Mouse (Mus musculus) retina, postnatal 1 day (tissue): Measurements from ENCODE around the gene H3f3b.

Source experiments
- DNase-seq: peaks from one replicate; pipeline ENCODE4 v3.0.0-alpha.2; 2012

The H3f3b gene

GRCm38 (mm10) chr11:116020519-116020922 is 7.2 kb downstream of the H3f3b start:
- peak; percentile 55 for DNase-seq

DNA sequence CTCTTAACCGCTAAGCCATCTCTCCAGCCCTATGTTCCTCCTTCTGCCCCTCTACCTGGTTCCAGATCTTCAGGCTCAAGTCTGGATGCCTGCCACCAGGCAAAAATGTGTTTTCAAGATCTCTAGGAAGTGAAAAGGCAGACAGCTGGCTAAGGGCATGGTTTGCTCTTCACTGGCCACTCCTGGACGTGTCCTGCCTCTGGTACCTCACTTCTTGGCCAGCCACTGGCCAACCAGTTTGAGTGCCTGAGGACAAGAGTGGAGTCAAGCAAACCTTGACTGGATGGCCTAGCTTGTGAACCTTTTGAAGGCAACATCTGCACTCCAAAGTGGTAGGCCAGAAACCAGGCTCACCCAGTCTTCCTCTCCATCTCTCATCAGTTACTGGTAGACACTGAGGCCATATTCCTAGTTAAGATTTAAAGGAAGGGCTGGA is 7.8 kb downstream of the H3f3b start:
- peak; percentile 68 for DNase-seq

DNA sequence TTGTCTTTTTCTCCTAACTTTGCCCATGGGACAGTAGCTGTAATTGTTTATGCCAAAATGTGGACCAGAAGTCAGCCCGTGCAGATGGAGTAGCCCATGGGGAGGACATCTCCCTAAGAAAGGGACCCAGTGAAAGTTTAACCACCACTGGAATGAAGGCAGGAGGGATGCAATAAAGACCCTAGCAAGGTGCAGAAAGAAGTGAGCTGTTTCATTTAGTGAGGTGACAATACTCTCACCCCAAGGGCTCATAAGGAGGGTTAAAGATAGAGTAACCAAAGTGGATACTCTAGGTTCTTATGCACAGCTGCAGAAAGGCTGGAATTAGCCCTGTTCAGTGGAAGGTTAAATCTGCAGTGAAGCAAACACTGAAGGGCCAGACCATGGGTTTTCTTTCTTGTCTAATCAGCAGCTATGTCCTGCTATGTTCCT is 8.4 kb downstream of the H3f3b start:
- peak; percentile 42 for DNase-seq

- DNase-seq, result peak; percentile 32
These were observed 8.9 kb downstream of the H3f3b start for GRCm38 (mm10) chr11:116018867-116019266.

- peak; percentile 80 for DNase-seq
These were observed 9.7 kb downstream of the H3f3b start for GRCm38 (mm10) chr11:116018106-116018505.

DNA sequence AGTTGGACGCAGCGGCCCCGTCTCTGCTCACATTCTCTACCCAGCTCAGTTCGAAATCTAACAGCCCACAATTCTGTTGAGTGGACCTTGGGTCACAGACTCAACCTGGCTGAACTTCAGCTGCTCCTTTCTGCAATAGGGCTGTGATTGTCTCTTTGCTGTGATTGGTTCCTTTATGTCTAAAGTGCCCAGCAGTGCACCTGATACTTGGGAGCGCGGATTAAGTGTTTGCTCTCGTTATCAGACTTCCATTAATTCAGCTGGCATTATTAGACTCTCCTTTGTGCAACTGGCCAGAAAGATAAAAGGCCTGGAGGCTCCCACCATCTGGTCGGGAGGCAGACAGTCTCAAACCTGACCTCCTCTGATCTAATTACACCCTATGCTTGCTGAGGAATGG is 12.9 kb downstream of the H3f3b start:
- DNase-seq, result peak; percentile 39

DNA sequence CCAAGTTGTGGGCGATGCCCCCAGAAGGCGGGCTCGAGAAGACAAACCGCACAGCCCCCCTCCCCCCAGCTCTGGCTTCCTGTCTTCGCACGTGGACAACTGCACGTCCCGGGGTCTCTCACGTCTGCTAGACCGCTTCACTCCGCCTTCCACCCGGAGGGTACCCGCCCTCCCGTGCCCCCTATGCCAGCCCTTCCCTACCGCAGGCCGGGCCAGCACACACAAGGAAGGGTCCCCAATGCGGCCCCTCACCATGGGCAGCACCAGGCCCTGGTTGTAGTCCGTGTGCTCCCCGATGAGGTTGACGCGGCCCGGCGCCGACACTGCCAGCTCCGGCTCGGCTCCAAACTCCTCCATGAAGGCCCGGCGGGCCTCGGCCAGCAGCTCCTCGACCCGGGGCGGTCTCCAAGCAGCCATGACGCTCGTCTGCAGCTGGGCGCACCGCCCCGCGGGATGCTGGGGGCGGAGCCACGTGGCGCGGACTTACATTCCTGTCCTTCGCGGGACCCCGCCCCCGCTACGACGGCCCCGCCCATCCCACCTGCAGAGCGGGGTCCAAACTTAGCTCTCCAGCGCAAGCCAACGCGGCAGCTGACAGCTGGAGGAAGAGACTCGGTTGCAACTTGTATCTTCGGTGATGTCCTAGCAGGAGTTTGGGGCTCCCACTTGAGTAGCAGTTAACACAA is 15.4 kb downstream of the H3f3b start, which contains the start of gene Galk1:
Gene Galk1, minus strand, starts transcription at position 458 of the 686 bp plus-strand sequence.
- peak; percentile 94 for DNase-seq

DNA sequence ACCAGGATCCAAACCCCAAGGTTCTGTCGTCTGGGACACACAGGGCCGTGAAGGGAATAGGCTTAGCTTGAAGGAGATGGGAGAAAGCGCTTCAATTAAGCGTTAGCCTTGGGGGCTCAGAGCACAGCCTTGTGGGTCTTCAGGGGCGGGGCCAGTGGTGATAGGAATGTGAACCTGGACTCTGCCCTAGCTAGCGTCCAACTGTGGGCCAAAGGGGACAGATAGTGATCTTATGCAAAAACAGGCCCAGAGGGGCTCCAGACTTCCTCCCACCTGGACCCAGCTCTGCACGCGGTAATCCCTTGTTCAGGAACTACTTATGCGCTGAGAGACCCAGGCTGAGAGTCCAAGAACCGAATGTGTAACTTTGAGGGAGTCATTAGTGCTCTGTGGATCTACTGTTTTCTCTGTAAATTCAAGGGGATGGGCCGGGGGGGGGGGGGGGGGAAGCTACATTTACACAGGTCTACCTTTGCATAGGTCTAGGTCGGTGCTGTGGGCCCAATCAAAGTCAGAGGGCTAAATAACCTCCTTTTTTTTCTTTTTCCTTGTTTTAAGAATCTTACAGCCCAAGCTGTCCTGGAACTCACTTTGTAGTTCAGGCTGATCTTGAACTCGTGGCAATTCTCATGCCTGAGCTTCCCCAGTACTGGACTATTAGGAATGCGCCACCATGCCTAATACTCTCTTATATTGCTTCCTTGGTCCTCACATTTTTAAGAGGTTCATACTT is 16.1 kb downstream of the H3f3b start:
- DNase-seq, result peak; percentile 37

DNA sequence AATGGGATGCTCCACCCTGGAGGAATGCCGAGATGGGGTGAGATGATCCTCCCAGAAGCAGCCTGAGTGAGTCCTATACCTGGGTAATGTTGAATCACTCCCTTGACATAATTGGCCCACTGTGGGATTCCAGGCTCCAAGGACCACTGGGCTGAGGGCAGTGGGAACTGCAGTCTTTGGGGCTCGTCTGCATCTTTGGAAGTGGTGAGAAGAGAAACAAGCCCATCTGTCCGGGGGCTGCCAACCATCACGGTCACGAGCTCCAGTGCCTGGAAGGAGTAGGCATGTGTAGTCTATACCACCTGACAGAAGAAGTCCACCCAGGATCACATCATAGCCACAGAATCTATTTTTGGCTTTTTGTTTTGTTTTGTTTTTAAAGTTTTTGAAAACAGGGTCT is 16.8 kb downstream of the H3f3b start:
- DNase-seq, result no peak

DNA sequence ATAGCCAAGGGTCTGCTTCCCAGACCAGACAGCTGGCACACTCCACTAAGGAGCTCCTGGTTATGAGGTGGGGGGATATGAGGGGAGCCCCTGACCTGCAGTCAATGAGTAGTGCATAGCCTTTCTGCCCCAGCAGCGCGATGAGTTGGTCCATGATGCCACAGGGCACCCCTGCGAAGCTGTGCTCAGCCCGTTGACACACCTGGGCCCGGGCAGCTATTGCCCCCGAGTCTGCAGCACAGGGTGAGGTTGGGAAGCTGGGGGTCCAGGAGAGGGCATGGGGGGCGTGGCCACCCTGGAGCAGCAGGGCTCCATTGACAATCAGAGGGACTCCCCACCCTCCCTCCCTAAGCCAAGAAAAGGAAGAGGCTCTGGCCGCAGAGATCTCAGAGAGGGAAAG is 17.6 kb downstream of the H3f3b start:
- DNase-seq, result no peak

- DNase-seq, result no peak
These were observed 18.1 kb downstream of the H3f3b start for GRCm38 (mm10) chr11:116009661-116010060.

DNA sequence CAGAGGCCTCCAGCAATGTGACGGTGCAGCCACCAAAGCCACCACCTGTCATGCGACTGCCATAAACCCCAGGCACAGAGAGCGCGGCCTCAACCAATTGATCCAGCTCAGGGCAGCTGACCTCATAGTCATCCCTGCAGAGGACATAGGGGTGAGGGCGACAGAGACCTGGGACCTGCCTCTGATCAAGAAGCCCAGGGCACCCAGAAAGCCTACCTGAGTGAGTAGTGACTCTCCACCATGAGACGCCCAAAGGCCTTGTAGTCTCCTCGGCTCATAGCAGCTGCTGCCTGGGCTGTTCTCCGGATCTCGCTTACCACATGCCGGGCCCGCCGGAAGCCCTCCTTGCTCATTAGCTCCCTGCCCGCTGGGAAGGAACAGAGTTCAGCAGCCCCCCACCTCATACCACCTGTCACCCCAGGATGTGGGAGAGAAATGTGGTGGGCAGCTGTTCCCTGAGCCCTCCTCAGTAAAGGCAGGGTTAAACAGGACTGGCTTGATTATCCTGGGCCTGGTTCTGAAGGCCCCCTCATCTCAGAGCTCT is 18.9 kb downstream of the H3f3b start:
- DNase-seq, result peak; percentile 19

GRCm38 (mm10) chr11:116008411-116008810 is 19.4 kb downstream of the H3f3b start:
- no peak for DNase-seq

DNA sequence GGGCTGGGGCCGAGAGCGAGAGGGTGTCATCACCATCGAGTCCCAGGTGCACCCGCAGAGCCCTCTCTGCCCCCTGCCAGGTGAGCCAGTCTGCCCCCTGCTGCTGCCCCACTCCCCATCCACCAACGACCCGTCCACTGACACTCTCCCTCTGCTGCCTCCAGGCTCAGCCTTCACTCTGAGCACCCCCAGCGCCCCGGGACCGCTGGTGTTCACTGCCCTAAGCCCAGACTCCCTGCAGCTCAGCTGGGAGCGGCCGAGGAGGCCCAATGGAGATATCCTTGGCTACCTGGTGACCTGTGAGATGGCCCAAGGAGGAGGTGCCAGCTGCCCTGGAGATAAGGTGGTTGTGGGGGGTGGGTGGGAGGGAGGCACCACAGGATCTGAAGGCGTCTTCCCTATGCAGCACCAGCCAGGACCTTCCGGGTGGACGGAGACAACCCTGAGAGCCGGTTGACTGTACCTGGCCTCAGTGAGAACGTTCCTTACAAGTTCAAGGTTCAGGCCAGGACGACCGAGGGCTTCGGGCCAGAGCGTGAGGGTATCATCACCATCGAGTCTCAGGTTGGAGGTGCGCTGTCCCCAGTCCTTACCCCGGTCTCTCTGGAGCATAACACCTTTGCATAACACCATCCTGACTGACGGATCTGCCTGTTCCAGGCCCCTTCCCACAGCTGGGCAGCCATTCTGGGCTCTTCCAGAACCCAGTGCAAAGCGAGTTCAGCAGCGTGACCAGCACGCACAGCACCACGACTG is 20.5 kb downstream of the H3f3b start:
- no peak for DNase-seq

DNA sequence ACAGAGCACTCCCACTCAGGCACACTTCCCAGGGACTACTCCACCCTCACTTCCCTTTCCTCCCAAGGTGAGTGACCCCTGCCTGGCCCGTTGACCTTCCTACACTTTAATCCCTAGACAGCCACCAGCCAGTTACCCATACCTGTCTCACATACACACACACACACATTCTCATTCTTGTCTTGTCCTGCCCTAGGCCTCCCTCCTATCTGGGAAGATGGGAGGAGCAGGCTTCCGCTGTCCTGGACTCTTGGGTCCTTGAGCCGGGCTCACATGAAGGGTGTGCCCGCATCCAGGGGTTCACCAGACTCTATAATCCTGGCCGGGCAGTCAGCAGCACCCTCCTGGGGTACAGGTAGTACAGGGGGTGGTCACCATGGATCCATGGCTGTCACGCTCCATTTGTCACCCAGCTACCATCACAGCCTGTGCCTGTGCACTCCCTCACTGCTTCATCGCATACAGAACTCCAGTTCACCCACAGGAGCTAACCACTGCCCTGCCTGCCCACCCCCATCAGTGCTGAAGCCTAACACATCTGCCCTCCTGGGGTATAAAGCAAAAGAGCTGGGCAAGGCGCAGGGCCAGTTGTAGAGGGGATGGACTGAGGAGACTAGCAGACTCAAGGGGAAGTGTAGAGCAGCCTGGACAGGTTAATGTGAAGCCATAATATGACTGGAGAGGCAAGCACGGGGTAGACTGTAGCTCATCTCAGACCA is 21.9 kb downstream of the H3f3b start:
- no peak for DNase-seq

GRCm38 (mm10) chr11:116004840-116005700 is 22.7 kb downstream of the H3f3b start:
- peak; percentile 84 for DNase-seq

DNA sequence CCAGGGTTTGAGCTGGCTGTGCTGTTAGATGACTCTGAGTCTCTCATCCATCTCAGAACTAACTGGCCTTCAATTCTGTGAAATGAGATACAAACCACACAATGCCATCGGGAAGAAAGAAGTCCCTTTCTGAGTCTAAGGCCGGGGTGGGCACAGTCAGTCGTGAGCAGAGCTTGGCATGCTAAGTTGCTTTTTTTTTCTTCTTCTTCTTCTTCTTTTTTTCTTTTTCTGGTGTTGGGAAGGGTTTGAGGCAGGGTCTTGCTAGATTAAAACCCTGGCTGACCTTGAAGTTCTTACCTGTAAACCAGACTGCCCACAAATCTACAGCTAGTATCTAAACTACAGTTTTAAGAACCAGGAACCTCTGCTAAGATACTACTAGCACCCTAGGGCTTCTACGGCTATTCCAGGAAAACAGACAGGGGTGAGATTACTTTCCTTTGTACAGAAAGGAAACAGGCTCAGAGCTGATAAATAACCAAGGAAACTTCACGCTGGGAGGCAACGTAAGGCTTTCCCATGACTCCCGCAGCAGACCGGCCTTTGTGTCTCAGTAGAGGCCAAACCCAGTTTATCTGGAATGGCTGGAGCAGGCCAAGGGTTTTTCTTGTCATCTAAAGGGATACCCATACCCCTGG is 23.5 kb downstream of the H3f3b start:
- DNase-seq, result no peak

DNA sequence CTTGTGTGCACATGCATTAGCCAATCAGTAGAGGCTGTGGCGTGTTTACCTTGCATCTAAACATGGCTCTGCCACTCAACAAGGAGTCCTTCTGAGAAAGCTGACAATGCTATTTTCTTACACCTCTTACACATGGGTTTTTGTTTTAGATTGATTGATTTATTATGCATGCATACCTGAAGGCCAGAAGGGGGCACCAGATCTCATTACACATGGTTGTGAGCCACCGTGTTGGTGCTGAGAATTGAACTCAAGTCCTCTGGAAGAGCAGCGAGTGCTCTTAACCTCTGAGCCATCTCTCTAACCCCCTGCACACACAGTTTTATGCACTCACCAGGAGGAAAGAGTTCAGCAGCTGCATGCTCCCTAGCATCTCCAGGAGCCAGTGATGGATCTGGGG is 24.9 kb downstream of the H3f3b start:
- DNase-seq, result no peak

DNA sequence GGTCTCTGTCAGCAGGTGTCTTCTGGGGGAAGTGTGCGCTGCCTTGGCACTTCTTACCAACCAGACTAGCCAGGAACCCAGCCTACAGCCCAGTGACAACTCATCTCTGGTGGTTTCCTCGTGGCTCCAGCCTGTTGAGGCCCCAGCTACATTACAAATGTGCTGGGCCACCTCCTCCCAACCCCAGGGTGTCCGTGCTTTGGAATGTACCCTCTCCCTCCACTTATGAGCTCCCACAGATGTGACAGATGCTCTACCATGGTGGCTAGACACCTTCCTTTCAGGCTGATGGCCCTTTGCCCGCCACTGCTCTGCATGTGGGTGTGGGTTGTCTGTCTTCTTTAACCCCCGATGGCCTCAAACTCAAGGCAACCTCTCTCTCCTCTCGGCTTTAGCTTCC is 26.0 kb downstream of the H3f3b start:
- no peak for DNase-seq

- DNase-seq, result no peak
These were observed 27.2 kb downstream of the H3f3b start for GRCm38 (mm10) chr11:116000607-116001006.

DNA sequence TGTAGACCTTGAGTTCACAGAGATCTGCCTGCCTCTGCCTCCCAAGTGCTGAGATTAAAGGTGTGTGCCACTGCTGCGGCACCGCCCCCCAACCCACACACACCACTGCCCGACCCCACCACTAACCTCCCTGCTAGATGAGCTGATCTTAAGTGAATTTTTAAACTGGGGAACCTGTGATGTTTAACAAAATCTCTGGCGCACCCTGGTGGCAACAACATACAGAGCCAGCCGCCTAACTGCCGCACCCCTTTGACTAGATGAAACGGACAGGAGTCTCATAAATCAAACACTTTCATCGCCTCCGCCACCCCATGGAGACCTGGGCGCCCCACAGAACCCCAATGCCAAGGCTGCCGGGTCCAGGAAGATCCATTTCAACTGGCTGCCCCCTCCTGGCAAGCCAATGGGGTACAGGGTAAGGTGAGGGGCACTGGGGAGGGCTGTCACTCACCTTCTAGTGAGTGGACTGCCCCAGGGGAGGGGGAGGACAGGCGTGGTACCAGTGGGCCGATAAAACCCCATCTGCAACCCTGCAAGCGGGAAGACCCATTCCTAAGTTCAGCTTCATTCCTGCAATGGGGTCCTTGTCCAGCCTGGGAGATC is 28.1 kb downstream of the H3f3b start:
- DNase-seq, result peak; percentile 82
